Mouse (Mus musculus): Measurements from ENCODE around the gene Ubash3a. TPM values are rescaled to one million over a fixed set of nuclear protein-coding genes. Genes with fewer than 3 reads are reported as not detected.

Ubash3a gene
- 0.19 and 0.42 TPM in 2 replicates for polyA plus RNA-seq (2016; fragmentation: Nextera tagmentation; extraction: Ambion mirVana)

DNA sequence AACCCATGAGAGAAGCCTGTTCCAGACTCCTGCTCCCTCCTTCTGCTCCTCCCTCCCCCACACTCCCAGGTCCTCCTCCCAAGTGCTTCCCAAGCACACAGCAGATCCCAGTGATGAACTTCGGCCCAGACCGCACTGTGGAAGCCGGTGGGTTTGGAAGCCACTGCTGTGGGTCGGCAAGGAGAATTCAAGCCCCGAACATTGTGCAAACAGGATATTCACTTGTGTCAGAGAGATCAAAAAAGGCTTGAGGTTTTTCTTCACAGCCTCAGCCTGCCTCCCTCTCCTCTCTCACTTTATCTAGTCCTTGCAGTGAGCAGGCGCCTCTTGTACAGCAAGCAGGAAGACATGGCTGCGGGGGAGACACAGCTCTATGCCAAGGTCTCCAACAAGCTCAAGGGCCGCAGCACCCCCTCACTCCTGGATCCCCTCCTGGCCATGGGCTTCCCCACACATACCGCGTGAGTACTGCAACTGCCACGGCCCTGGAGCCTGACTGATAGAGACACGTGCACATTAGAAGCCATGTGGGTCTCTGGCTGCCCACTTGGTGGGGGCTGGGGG lies at the start of gene Ubash3a:
TSS of gene Ubash3a (plus strand) at position 103 of the 564 bp plus-strand sequence.
- Histone ChIP-seq H3K4me3 (replicated peaks) (no peak within 1 kb of the TSS), H3K4me2 (no peak within 1 kb of the TSS), H3K27ac (no peak within 1 kb of the TSS), H3K9me3 (no peaks in the 10 kb centered on the region), H3K4me1 (replicated peaks) (no peaks in the 10 kb centered on the region), H3K36me3 (no peaks in the 10 kb centered on the region), H3K27me3 (no peaks in the 10 kb centered on the region; the same call in 1 of the 2 replicates), H3K9ac (replicated peaks) (no peak within 1 kb of the TSS)
- no peak for ATAC-seq (ENCODE audit: insufficient number of reproducible peaks, insufficient read depth, low FRiP score, low TSS enrichment, low read depth)
- WGBS = 73% methylated on average over 12 of the region's 12 CpGs

DNA sequence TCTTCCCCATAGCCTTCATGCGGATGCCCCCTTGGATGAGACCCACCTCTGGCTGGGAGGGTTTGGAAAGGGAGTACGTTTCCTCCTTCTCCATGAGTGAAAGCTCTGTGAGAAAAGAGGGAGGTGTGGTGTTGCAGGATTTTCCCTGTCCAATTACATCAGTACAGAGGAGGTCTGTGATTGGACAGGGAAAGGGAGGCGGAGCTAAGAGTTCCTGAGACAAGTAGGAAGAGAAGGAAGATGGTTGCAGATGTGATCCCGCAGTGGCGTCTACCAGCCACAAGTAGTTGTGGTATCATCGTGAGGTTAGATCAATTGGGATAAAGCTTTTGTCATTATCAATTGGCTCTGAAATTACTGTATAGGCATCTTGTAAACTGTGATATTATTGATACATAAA lies 49.8 kb upstream of the Ubash3a start:
- Histone ChIP-seq H3K4me3 (replicated peaks) (no peak overlapping the region), H3K4me1 (replicated peaks) (no peaks in the 10 kb centered on the region), H3K27ac (no peak overlapping the region), H3K27me3 (peaks cover 8% of the 10 kb centered on the region; the same call in 1 of the 2 replicates), H3K36me3 (no peaks in the 10 kb centered on the region), H3K9me3 (no peaks in the 10 kb centered on the region), H3K9ac (replicated peaks) (no peak overlapping the region), H3K4me2 (no peak overlapping the region)
- WGBS = 74% methylated on average over 6 of the region's 6 CpGs
- no peak for ATAC-seq (ENCODE audit: insufficient number of reproducible peaks, insufficient read depth, low FRiP score, low TSS enrichment, low read depth)

DNA sequence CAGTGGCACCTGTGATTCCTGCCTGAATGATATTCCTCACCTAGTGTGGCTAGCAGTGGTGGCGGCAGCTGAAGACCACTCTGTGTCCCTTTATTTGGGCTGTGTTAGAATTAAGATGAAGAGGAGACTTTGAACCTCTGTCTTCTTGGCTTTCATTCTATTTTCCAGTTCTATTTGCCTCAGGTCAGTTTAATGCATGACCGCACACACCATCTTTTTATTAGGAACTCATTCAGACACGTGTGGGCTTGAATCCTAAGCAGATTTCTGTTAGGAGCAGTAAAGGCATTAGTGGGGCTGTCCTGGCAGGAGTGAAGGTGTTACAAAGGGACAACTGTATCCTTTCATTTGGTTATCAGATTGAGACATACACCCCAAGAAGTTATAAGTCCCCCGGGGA lies 47.4 kb upstream of the Ubash3a start:
- 77% methylated on average over 4 of the region's 4 CpGs for WGBS
- Histone ChIP-seq H3K4me3 (replicated peaks) (no peak overlapping the region), H3K9ac (replicated peaks) (no peak overlapping the region), H3K36me3 (no peaks in the 10 kb centered on the region), H3K4me1 (replicated peaks) (no peaks in the 10 kb centered on the region), H3K4me2 (no peak overlapping the region), H3K27ac (no peak overlapping the region), H3K27me3 (peaks cover 25% of the 10 kb centered on the region; the same call in 1 of the 2 replicates), H3K9me3 (no peaks in the 10 kb centered on the region)
- ATAC-seq (ENCODE audit: insufficient number of reproducible peaks, insufficient read depth, low FRiP score, low TSS enrichment, low read depth) = no peak

DNA sequence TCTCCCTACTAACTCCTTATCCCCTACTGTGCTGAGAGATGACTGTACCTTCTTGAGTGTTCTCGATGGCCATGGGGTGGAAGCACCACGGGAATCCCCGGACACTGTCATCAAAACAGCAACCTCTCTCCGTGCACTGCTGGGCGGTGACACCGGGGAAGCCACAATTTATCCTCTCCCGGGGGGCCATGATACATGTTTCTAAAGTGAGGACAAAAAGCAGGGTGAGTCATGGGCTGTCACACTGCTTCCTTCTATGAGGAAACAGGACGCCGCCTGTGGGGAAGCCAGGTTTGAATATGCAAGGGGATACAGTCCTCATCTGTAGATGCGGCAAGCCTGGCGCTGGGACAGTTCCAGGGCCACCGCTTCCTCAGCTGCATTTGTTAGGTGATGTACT lies 45.1 kb upstream of the Ubash3a start:
- Histone ChIP-seq H3K27ac (no peak overlapping the region), H3K4me1 (replicated peaks) (no peaks in the 10 kb centered on the region), H3K9ac (replicated peaks) (no peak overlapping the region), H3K4me2 (no peak overlapping the region), H3K9me3 (no peaks in the 10 kb centered on the region), H3K27me3 (peaks cover 48% of the 10 kb centered on the region), H3K36me3 (no peaks in the 10 kb centered on the region), H3K4me3 (replicated peaks) (no peak overlapping the region)
- ATAC-seq (ENCODE audit: insufficient number of reproducible peaks, insufficient read depth, low FRiP score, low TSS enrichment, low read depth) = no peak
- WGBS = 87% methylated on average over 12 of the region's 12 CpGs

DNA sequence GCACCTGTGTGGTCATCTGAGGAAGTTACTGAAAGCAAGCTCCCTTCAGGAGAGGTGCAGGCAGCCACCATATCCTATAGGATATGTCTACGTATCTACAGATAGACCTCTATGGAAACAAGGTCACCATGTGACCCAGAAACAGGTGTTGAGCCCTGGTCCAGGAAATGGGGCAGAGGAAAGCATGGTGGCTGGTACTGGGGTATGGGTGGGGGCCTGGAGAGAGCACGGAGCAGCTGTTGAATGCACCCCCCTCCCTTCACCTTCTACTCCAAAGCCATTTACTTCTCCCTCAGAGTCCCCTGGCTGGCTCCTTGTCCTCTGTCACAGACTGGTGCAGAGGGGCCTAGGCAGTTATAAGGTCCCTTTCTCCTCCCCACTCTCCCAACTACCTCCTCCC lies 43.9 kb upstream of the Ubash3a start:
- no peaks in the 10 kb centered on the region for H3K36me3 ChIP-seq
- no peak for ATAC-seq (ENCODE audit: insufficient number of reproducible peaks, insufficient read depth, low FRiP score, low TSS enrichment, low read depth)
- no peak overlapping the region for H3K27ac ChIP-seq
- no peak overlapping the region for H3K4me3 ChIP-seq (replicated peaks)
- H3K4me1 ChIP-seq (replicated peaks) = no peaks in the 10 kb centered on the region
- H3K9ac ChIP-seq (replicated peaks) = no peak overlapping the region
- H3K4me2 ChIP-seq = no peak overlapping the region
- WGBS = 75% methylated on average over 2 of the region's 2 CpGs
- H3K27me3 ChIP-seq = peaks cover 58% of the 10 kb centered on the region
- no peaks in the 10 kb centered on the region for H3K9me3 ChIP-seq

DNA sequence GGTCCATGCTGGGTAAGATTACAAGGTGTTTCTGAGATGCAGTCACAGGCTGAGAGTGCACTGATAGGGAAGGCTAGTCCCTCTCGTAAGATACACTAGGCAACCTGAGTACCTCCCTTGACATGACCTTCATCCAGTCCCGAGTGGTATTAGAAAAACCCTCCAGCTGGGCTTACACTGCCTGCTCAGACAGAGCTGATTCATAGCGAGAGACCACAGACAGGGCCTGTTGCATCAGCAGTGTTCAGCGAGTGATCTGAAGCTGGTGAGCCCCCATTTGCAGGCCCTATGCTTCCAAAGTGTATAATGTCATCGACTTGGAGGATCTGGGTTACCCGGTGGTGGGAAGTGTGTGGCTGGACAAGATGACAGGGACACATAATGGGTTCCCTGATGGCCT lies 42.5 kb upstream of the Ubash3a start, which contains the start of gene Tff1:
TSS of gene Tff1 (minus strand) at position 151 of the 400 bp plus-strand sequence.
- Histone ChIP-seq H3K27ac (no peak within 1 kb of the TSS), H3K36me3 (no peaks in the 10 kb centered on the region), H3K27me3 (peaks cover 65% of the 10 kb centered on the region), H3K4me3 (replicated peaks) (no peak within 1 kb of the TSS), H3K9me3 (no peaks in the 10 kb centered on the region), H3K4me2 (no peak within 1 kb of the TSS), H3K9ac (replicated peaks) (no peak within 1 kb of the TSS), H3K4me1 (replicated peaks) (no peaks in the 10 kb centered on the region)
- ATAC-seq (ENCODE audit: insufficient number of reproducible peaks, insufficient read depth, low FRiP score, low TSS enrichment, low read depth) = no peak
- WGBS = 81% methylated on average over 6 of the region's 6 CpGs

DNA sequence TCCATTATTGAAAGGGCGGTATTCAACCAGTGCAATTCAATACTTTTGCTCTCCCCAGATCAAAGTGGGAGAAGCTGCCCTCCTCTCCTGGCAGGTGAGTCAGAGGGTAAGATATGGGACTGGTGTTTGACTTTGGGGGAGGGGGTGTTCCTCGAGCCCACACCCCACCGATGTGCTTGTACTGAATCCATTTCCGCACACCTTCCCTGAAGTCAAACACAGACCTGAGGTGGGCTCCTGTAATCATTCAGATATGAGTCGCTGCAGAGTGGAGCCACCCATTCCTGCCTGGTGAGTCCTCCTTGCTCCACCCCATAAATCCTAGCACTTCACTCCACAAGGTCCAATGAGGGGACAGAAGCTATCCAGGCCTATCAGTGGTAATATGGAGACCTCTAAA lies 37.9 kb upstream of the Ubash3a start:
- Histone ChIP-seq H3K4me1 (replicated peaks) (no peaks in the 10 kb centered on the region), H3K4me3 (replicated peaks) (no peak overlapping the region), H3K4me2 (no peak overlapping the region), H3K36me3 (no peaks in the 10 kb centered on the region), H3K27ac (no peak overlapping the region), H3K9me3 (no peaks in the 10 kb centered on the region), H3K27me3 (peaks cover 70% of the 10 kb centered on the region), H3K9ac (replicated peaks) (no peak overlapping the region)
- no peak for ATAC-seq (ENCODE audit: insufficient number of reproducible peaks, insufficient read depth, low FRiP score, low TSS enrichment, low read depth)
- WGBS = 86% methylated on average over 5 of the region's 5 CpGs

DNA sequence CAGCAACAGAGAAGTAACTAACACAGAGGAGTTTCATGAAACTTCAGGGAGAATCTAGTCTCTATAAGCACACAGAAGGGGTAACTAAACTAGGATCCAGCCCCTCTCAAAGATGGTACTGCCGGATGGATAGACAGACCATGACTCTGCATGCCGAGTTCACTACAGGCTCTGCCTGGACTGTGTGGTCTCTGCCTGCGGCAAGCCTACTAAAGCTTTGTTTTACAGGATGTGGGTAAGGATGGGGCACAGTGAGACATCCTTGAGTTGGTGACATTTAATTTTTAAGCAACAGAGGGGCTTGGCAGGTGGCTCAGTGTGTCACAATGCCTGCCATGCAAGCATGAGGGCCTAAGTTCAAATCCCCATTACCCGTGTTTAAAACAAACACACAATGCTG lies 31.4 kb upstream of the Ubash3a start:
- H3K4me1 ChIP-seq (replicated peaks) = no peaks in the 10 kb centered on the region
- H3K27ac ChIP-seq = no peak overlapping the region
- 89% methylated on average over 4 of the region's 4 CpGs for WGBS
- peaks cover 68% of the 10 kb centered on the region for H3K27me3 ChIP-seq
- H3K9ac ChIP-seq (replicated peaks) = no peak overlapping the region
- no peak for ATAC-seq (ENCODE audit: insufficient number of reproducible peaks, insufficient read depth, low FRiP score, low TSS enrichment, low read depth)
- no peaks in the 10 kb centered on the region for H3K36me3 ChIP-seq
- no peak overlapping the region for H3K4me2 ChIP-seq
- no peaks in the 10 kb centered on the region for H3K9me3 ChIP-seq
- H3K4me3 ChIP-seq (replicated peaks) = no peak overlapping the region

DNA sequence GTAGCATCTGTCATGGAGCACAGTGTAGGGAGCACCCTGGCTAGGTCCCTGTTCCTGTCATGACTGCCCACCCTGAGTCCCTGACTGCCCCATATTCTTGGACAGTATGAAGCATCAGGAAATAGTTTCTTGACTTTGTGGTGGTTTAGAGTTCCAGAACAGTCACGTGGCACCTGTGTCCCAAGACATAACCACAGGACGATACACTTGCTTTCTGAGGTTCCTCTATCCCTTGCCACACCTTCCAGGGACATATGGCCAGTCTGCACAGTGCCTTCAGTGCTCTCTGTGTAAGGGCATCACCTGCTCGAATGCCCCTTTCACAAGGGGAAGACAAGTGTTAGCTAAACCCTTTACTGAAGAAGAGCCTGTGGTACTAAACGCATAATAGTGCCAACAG lies 26.2 kb upstream of the Ubash3a start:
- Histone ChIP-seq H3K36me3 (no peaks in the 10 kb centered on the region), H3K27ac (no peak overlapping the region), H3K9ac (replicated peaks) (no peak overlapping the region), H3K4me1 (replicated peaks) (no peaks in the 10 kb centered on the region), H3K27me3 (peaks cover 45% of the 10 kb centered on the region), H3K4me3 (replicated peaks) (no peak overlapping the region), H3K9me3 (no peaks in the 10 kb centered on the region), H3K4me2 (no peak overlapping the region)
- WGBS = 84% methylated on average over 4 of the region's 4 CpGs
- ATAC-seq (ENCODE audit: insufficient number of reproducible peaks, insufficient read depth, low FRiP score, low TSS enrichment, low read depth) = no peak

DNA sequence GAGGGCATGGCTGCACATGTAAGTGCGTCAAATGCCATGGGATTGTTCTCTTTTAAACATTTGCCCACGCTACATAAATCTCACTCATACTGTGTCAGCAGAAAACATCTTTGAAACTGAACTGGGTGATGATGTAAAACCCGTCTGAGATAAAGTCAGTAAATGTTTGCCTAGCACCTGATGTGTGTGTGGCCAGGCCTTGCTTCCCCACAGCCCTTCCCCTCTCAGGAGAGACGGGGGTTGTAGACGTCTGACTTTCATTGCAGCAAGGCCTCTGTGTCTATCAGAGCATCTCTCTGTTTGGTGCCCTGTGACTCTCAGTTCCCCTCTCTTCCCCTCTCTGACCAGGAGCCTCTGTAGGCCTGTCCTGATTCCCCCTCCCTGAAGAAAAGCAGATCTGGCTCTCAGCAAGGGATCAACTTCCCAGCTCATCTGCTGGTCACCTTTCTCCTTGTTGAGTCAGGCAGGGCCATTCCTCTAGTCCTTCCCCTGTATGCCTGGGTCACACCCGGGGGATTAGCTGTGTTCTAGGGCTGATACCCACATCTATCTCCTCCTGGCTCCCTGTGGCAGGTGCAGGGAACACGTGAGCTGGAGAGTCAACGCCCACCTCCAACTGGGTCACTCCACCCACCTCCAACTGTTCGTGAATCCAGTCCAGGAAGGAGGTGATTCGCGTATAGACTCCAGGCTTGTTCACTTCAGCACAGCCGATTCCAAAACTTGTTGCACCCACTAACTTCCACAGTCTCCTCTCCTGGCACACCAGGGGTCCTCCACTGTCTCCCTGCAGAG lies 24.3 kb upstream of the Ubash3a start:
- Histone ChIP-seq H3K4me3 (replicated peaks) (no peak overlapping the region), H3K27me3 (peaks cover 31% of the 10 kb centered on the region), H3K4me2 (no peak overlapping the region), H3K4me1 (replicated peaks) (no peaks in the 10 kb centered on the region), H3K27ac (no peak overlapping the region), H3K9ac (replicated peaks) (no peak overlapping the region), H3K9me3 (no peaks in the 10 kb centered on the region), H3K36me3 (no peaks in the 10 kb centered on the region)
- no peak for ATAC-seq (ENCODE audit: insufficient number of reproducible peaks, insufficient read depth, low FRiP score, low TSS enrichment, low read depth)
- WGBS = 64% methylated on average over 12 of the region's 12 CpGs

DNA sequence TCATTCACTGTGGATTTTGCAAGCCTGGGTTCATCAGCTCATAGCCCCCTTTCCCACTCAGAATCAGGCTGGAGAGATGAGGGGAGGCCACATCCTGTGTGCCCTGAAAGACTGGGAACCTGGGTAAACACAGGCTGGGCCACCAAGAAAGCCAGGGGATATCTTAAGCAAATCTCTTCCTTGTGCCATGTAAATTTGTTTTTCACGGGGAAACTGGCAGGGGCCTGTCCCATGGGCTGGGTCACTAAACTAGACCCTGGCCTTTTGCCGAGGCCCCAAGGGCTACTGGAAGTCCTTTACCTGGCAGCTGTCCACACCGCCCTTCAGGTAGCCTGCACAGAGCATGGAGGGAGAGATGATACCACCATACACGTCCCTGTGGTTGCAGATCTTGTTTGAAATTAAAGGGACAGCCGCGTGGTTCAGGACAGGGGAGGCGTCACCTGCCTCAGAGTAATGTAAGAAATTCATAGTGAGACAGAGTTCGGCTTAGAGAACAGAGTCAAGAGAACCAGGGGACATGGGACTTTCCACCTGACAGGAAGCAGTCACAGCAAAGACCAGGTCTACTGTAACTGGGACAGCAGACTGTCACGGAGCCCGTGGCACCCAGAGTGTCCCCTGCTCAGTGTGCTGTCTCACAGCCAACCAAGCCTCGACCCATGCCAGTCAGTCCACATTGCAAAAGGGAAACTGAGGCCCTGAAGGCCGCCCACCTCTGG lies 23.2 kb upstream of the Ubash3a start:
- Histone ChIP-seq H3K9me3 (no peaks in the 10 kb centered on the region), H3K36me3 (no peaks in the 10 kb centered on the region), H3K4me2 (no peak overlapping the region), H3K27me3 (peaks cover 32% of the 10 kb centered on the region), H3K9ac (replicated peaks) (no peak overlapping the region), H3K4me1 (replicated peaks) (no peaks in the 10 kb centered on the region), H3K4me3 (replicated peaks) (no peak overlapping the region), H3K27ac (no peak overlapping the region)
- no peak for ATAC-seq (ENCODE audit: insufficient number of reproducible peaks, insufficient read depth, low FRiP score, low TSS enrichment, low read depth)
- WGBS = 80% methylated on average over 12 of the region's 12 CpGs
